Mouse (Mus musculus): Measurements from ENCODE around the gene Hnrnpab.

The Hnrnpab gene

GRCm38 (mm10) chr11:51607096-51607738 lies 570 bp upstream of the Hnrnpab start:
- DNase-seq (ENCODE audit: low read depth in 2 of 2, low spot score in 2 of 2), result no peak

- peak; percentile 72 to 78 for DNase-seq (ENCODE audit: low read depth in 2 of 2, low spot score in 2 of 2)
Measured at GRCm38 (mm10) chr11:51605602-51606446, 823 bp downstream of the Hnrnpab start.

GRCm38 (mm10) chr11:51602253-51602652 lies 4.4 kb downstream of the Hnrnpab start:
- DNase-seq (ENCODE audit: low read depth in 2 of 2, low spot score in 2 of 2), result no peak

GRCm38 (mm10) chr11:51597553-51597952 lies 9.1 kb downstream of the Hnrnpab start:
- DNase-seq (ENCODE audit: low read depth in 2 of 2, low spot score in 2 of 2), result no peak

- DNase-seq (ENCODE audit: low read depth in 2 of 2, low spot score in 2 of 2), result no peak
Measured at GRCm38 (mm10) chr11:51595459-51596083, 11.1 kb downstream of the Hnrnpab start.

GRCm38 (mm10) chr11:51594715-51595350 lies 11.8 kb downstream of the Hnrnpab start:
- no peak for DNase-seq (ENCODE audit: low read depth in 2 of 2, low spot score in 2 of 2)

GRCm38 (mm10) chr11:51593849-51594248 lies 12.8 kb downstream of the Hnrnpab start:
- no peak for DNase-seq (ENCODE audit: low read depth in 2 of 2, low spot score in 2 of 2)

GRCm38 (mm10) chr11:51593368-51593767 lies 13.3 kb downstream of the Hnrnpab start:
- no peak for DNase-seq (ENCODE audit: low read depth in 2 of 2, low spot score in 2 of 2)

GRCm38 (mm10) chr11:51591915-51592314 lies 14.7 kb downstream of the Hnrnpab start:
- no peak for DNase-seq (ENCODE audit: low read depth in 2 of 2, low spot score in 2 of 2)

- DNase-seq (ENCODE audit: low read depth in 2 of 2, low spot score in 2 of 2), result no peak
Measured at GRCm38 (mm10) chr11:51591168-51591567, 15.5 kb downstream of the Hnrnpab start.

- no peak for DNase-seq (ENCODE audit: low read depth in 2 of 2, low spot score in 2 of 2)
Measured at GRCm38 (mm10) chr11:51590002-51590401, 16.6 kb downstream of the Hnrnpab start.

GRCm38 (mm10) chr11:51588833-51589232 lies 17.8 kb downstream of the Hnrnpab start:
- DNase-seq (ENCODE audit: low read depth in 2 of 2, low spot score in 2 of 2), result no peak

- no peak for DNase-seq (ENCODE audit: low read depth in 2 of 2, low spot score in 2 of 2)
Measured at GRCm38 (mm10) chr11:51587059-51587458, 19.6 kb downstream of the Hnrnpab start.

- DNase-seq (ENCODE audit: low read depth in 2 of 2, low spot score in 2 of 2), result no peak
Measured at GRCm38 (mm10) chr11:51586411-51586810, 20.2 kb downstream of the Hnrnpab start.

- no peak for DNase-seq (ENCODE audit: low read depth in 2 of 2, low spot score in 2 of 2)
Measured at GRCm38 (mm10) chr11:51585608-51586252, 20.9 kb downstream of the Hnrnpab start.

- peak; percentile 85 to 90 for DNase-seq (ENCODE audit: low read depth in 2 of 2, low spot score in 2 of 2)
Measured at GRCm38 (mm10) chr11:51584431-51585248, 22.0 kb downstream of the Hnrnpab start, which contains the start of gene Phykpl. TSS of gene Phykpl (plus strand) at chr11:51584757.

GRCm38 (mm10) chr11:51584057-51584430 lies 22.6 kb downstream of the Hnrnpab start:
- no peak for DNase-seq (ENCODE audit: low read depth in 2 of 2, low spot score in 2 of 2)

- DNase-seq (ENCODE audit: low read depth in 2 of 2, low spot score in 2 of 2), result peak; percentile 52 to 60
Measured at GRCm38 (mm10) chr11:51582713-51583112, 23.9 kb downstream of the Hnrnpab start.

GRCm38 (mm10) chr11:51579024-51579423 lies 27.6 kb downstream of the Hnrnpab start:
- no peak for DNase-seq (ENCODE audit: low read depth in 2 of 2, low spot score in 2 of 2)

GRCm38 (mm10) chr11:51577587-51577986 lies 29.1 kb downstream of the Hnrnpab start:
- peak; percentile 48 to 65 for DNase-seq (ENCODE audit: low read depth in 2 of 2, low spot score in 2 of 2)
